Mouse (Mus musculus): ENCODE results near the gene Il4i1. TPM values are rescaled to one million over a fixed set of nuclear protein-coding genes. Genes with fewer than 3 reads are reported as not detected.

Gene Il4i1
- polyA plus RNA-seq, 1 experiment from 2014 or later: 1.2 TPM

- Histone ChIP-seq H3K36me3 (peaks cover 36% of the 10 kb centered on the region), H3K27ac (no peak overlapping the region), H3K4me3 (no peak overlapping the region), H3K27me3 (no peaks in the 10 kb centered on the region), H3K9me3 (no peaks in the 10 kb centered on the region), H3K4me2 (replicated peaks) (no peak overlapping the region), H3K4me1 (peaks cover 30% of the 10 kb centered on the region), H3K9ac (no peak overlapping the region)
- ATAC-seq (ENCODE audit: insufficient number of reproducible peaks, insufficient read depth, low FRiP score, low TSS enrichment): no peak
- WGBS: 91% methylated on average over 11 of the region's 11 CpGs
These were observed 43.7 kb downstream of the Il4i1 start for GRCm38 (mm10) chr7:44859896-44860295.

GRCm38 (mm10) chr7:44860576-44861428 lies 44.6 kb downstream of the Il4i1 start:
- H3K4me2 ChIP-seq (replicated peaks): no peak overlapping the region
- peak overlapping the region; percentile 43; the same call in 1 of the 2 replicates for H3K27ac ChIP-seq
- H3K4me3 ChIP-seq: no peak overlapping the region
- no peak overlapping the region for H3K9ac ChIP-seq
- WGBS: 63% methylated on average over 22 of the region's 22 CpGs
- H3K36me3 ChIP-seq: peaks cover 45% of the 10 kb centered on the region
- H3K27me3 ChIP-seq: no peaks in the 10 kb centered on the region
- H3K4me1 ChIP-seq: peaks cover 36% of the 10 kb centered on the region
- H3K9me3 ChIP-seq: no peaks in the 10 kb centered on the region
- ATAC-seq (ENCODE audit: insufficient number of reproducible peaks, insufficient read depth, low FRiP score, low TSS enrichment): no peak

GRCm38 (mm10) chr7:44861429-44861816 lies 45.2 kb downstream of the Il4i1 start:
- Histone ChIP-seq H3K4me1 (peaks cover 40% of the 10 kb centered on the region), H3K36me3 (peaks cover 52% of the 10 kb centered on the region), H3K4me3 (no peak overlapping the region), H3K4me2 (replicated peaks) (no peak overlapping the region), H3K9ac (no peak overlapping the region), H3K27me3 (no peaks in the 10 kb centered on the region), H3K27ac (peak overlapping the region; percentile 43; the same call in 1 of the 2 replicates), H3K9me3 (no peaks in the 10 kb centered on the region)
- no peak for ATAC-seq (ENCODE audit: insufficient number of reproducible peaks, insufficient read depth, low FRiP score, low TSS enrichment)
- 80% methylated on average over 14 of the region's 14 CpGs for WGBS

- H3K27me3 ChIP-seq: no peaks in the 10 kb centered on the region
- no peak for ATAC-seq (ENCODE audit: insufficient number of reproducible peaks, insufficient read depth, low FRiP score, low TSS enrichment)
- no peak overlapping the region for H3K27ac ChIP-seq
- H3K36me3 ChIP-seq: peaks cover 60% of the 10 kb centered on the region
- WGBS: 86% methylated on average over 8 of the region's 8 CpGs
- no peak overlapping the region for H3K4me3 ChIP-seq
- no peaks in the 10 kb centered on the region for H3K9me3 ChIP-seq
- H3K4me1 ChIP-seq: peaks cover 47% of the 10 kb centered on the region
- no peak overlapping the region for H3K4me2 ChIP-seq (replicated peaks)
- H3K9ac ChIP-seq: no peak overlapping the region
These were observed 46.2 kb downstream of the Il4i1 start for GRCm38 (mm10) chr7:44862434-44862833.

- Histone ChIP-seq H3K4me1 (peaks cover 49% of the 10 kb centered on the region), H3K9ac (no peak overlapping the region), H3K4me3 (no peak overlapping the region), H3K36me3 (peaks cover 60% of the 10 kb centered on the region), H3K4me2 (replicated peaks) (no peak overlapping the region), H3K27me3 (no peaks in the 10 kb centered on the region), H3K9me3 (no peaks in the 10 kb centered on the region), H3K27ac (no peak overlapping the region)
- no peak for ATAC-seq (ENCODE audit: insufficient number of reproducible peaks, insufficient read depth, low FRiP score, low TSS enrichment)
- WGBS: 91% methylated on average over 14 of the region's 14 CpGs
These were observed 47.0 kb downstream of the Il4i1 start for GRCm38 (mm10) chr7:44863210-44863609.

- H3K9me3 ChIP-seq: no peaks in the 10 kb centered on the region
- no peak for ATAC-seq (ENCODE audit: insufficient number of reproducible peaks, insufficient read depth, low FRiP score, low TSS enrichment)
- no peak overlapping the region for H3K9ac ChIP-seq
- no peak overlapping the region for H3K4me3 ChIP-seq
- WGBS: 85% methylated on average over 11 of the region's 11 CpGs
- no peak overlapping the region for H3K4me2 ChIP-seq (replicated peaks)
- no peak overlapping the region for H3K27ac ChIP-seq
- H3K36me3 ChIP-seq: peaks cover 60% of the 10 kb centered on the region
- H3K4me1 ChIP-seq: peaks cover 46% of the 10 kb centered on the region
- no peaks in the 10 kb centered on the region for H3K27me3 ChIP-seq
These were observed 47.9 kb downstream of the Il4i1 start for GRCm38 (mm10) chr7:44863982-44864494.

GRCm38 (mm10) chr7:44864595-44865542 lies 48.7 kb downstream of the Il4i1 start:
- Histone ChIP-seq H3K4me1 (peaks cover 46% of the 10 kb centered on the region), H3K9me3 (no peaks in the 10 kb centered on the region), H3K4me3 (no peak overlapping the region), H3K36me3 (peaks cover 60% of the 10 kb centered on the region), H3K4me2 (replicated peaks) (no peak overlapping the region), H3K27me3 (no peaks in the 10 kb centered on the region), H3K27ac (0 out of 2 replicates have a peak overlapping the region, but pooled peaks have one; percentile 31), H3K9ac (0 out of 2 replicates have a peak overlapping the region, but pooled peaks have one; percentile 21)
- no peak for ATAC-seq (ENCODE audit: insufficient number of reproducible peaks, insufficient read depth, low FRiP score, low TSS enrichment)
- WGBS: 88% methylated on average over 24 of the region's 24 CpGs

- H3K4me2 ChIP-seq (replicated peaks): peak overlapping the region; percentile 95
- H3K27me3 ChIP-seq: no peaks in the 10 kb centered on the region
- peaks cover 58% of the 10 kb centered on the region for H3K36me3 ChIP-seq
- 0 out of 2 replicates have a peak overlapping the region, but pooled peaks have one; percentile 17 for H3K27ac ChIP-seq
- peak overlapping the region; percentile 86 for H3K4me3 ChIP-seq
- peaks cover 46% of the 10 kb centered on the region for H3K4me1 ChIP-seq
- 70% methylated on average over 15 of the region's 15 CpGs for WGBS
- no peak for ATAC-seq (ENCODE audit: insufficient number of reproducible peaks, insufficient read depth, low FRiP score, low TSS enrichment)
- H3K9ac ChIP-seq: peak overlapping the region; percentile 99
- no peaks in the 10 kb centered on the region for H3K9me3 ChIP-seq
These were observed 50.3 kb downstream of the Il4i1 start for GRCm38 (mm10) chr7:44866276-44867009.

GRCm38 (mm10) chr7:44867010-44867702 lies 51.0 kb downstream of the Il4i1 start:
- H3K4me3 ChIP-seq: peak overlapping the region; percentile 86
- 73% methylated on average over 19 of the region's 19 CpGs for WGBS
- H3K4me1 ChIP-seq: peaks cover 46% of the 10 kb centered on the region
- H3K4me2 ChIP-seq (replicated peaks): peak overlapping the region; percentile 95
- no peak for ATAC-seq (ENCODE audit: insufficient number of reproducible peaks, insufficient read depth, low FRiP score, low TSS enrichment)
- H3K9ac ChIP-seq: peak overlapping the region; percentile 99
- H3K27ac ChIP-seq: no peak overlapping the region
- no peaks in the 10 kb centered on the region for H3K27me3 ChIP-seq
- peaks cover 51% of the 10 kb centered on the region for H3K36me3 ChIP-seq
- H3K9me3 ChIP-seq: no peaks in the 10 kb centered on the region

- H3K4me1 ChIP-seq: peaks cover 46% of the 10 kb centered on the region
- 46% methylated on average over 9 of the region's 9 CpGs for WGBS
- H3K4me2 ChIP-seq (replicated peaks): peak overlapping the region; percentile 95
- peaks cover 45% of the 10 kb centered on the region for H3K36me3 ChIP-seq
- H3K4me3 ChIP-seq: peak overlapping the region; percentile 86
- H3K27me3 ChIP-seq: no peaks in the 10 kb centered on the region
- H3K27ac ChIP-seq: no peak overlapping the region
- H3K9ac ChIP-seq: peak overlapping the region; percentile 99
- no peaks in the 10 kb centered on the region for H3K9me3 ChIP-seq
- no peak for ATAC-seq (ENCODE audit: insufficient number of reproducible peaks, insufficient read depth, low FRiP score, low TSS enrichment)
These were observed 51.6 kb downstream of the Il4i1 start for GRCm38 (mm10) chr7:44867802-44868201.
